Mouse (Mus musculus) lung, postnatal 10 days (tissue): ENCODE results near the gene Tgfbr3.
"Not testable (repeated sequence)": the region's sequence is repeated elsewhere in the genome, so short reads cannot be mapped to it uniquely, and the experiment has no call there.

ENCODE experiments used
- DNase-seq: peaks from one replicate; pipeline ENCODE4 v3.0.0; 2021

Tgfbr3 gene

GRCm38 (mm10) chr5:107276186-107276585, 13.2 kb downstream of the Tgfbr3 start:
- DNase-seq = no peak

- DNase-seq = no peak
Observed at GRCm38 (mm10) chr5:107272252-107273028, 17.0 kb downstream of the Tgfbr3 start.

GRCm38 (mm10) chr5:107269006-107269328, 20.5 kb downstream of the Tgfbr3 start:
- DNase-seq = peak; percentile 45

- peak; percentile 32 for DNase-seq
Observed at GRCm38 (mm10) chr5:107268121-107269005, 21.1 kb downstream of the Tgfbr3 start.

- no peak for DNase-seq
Observed at GRCm38 (mm10) chr5:107266566-107266965, 22.9 kb downstream of the Tgfbr3 start.

GRCm38 (mm10) chr5:107264426-107265360, 24.7 kb downstream of the Tgfbr3 start:
- DNase-seq = no peak

GRCm38 (mm10) chr5:107263836-107264235, 25.6 kb downstream of the Tgfbr3 start:
- no peak for DNase-seq

GRCm38 (mm10) chr5:107261930-107262329, 27.5 kb downstream of the Tgfbr3 start:
- DNase-seq = no peak

- DNase-seq = no peak
Observed at GRCm38 (mm10) chr5:107260708-107261495, 28.5 kb downstream of the Tgfbr3 start.

GRCm38 (mm10) chr5:107259487-107260040, 29.9 kb downstream of the Tgfbr3 start:
- DNase-seq = no peak

GRCm38 (mm10) chr5:107253395-107253794, 36.0 kb downstream of the Tgfbr3 start:
- DNase-seq = no peak

GRCm38 (mm10) chr5:107252435-107252834, 37.0 kb downstream of the Tgfbr3 start:
- no peak for DNase-seq

- peak; percentile 58 for DNase-seq
Observed at GRCm38 (mm10) chr5:107251751-107252305, 37.6 kb downstream of the Tgfbr3 start.

GRCm38 (mm10) chr5:107250548-107251272, 38.7 kb downstream of the Tgfbr3 start:
- no peak for DNase-seq

GRCm38 (mm10) chr5:107248732-107249131, 40.7 kb downstream of the Tgfbr3 start:
- DNase-seq = no peak

GRCm38 (mm10) chr5:107248302-107248701, 41.1 kb downstream of the Tgfbr3 start:
- DNase-seq = not testable (repeated sequence)

- no peak for DNase-seq
Observed at GRCm38 (mm10) chr5:107247786-107248185, 41.6 kb downstream of the Tgfbr3 start.

GRCm38 (mm10) chr5:107243445-107243844, 46.0 kb downstream of the Tgfbr3 start:
- DNase-seq = no peak

- DNase-seq = no peak
Observed at GRCm38 (mm10) chr5:107242993-107243392, 46.4 kb downstream of the Tgfbr3 start.

GRCm38 (mm10) chr5:107240276-107240675, 49.2 kb downstream of the Tgfbr3 start:
- DNase-seq = no peak
